Mouse (Mus musculus): ENCODE data around the gene Sertad4.

DNA sequence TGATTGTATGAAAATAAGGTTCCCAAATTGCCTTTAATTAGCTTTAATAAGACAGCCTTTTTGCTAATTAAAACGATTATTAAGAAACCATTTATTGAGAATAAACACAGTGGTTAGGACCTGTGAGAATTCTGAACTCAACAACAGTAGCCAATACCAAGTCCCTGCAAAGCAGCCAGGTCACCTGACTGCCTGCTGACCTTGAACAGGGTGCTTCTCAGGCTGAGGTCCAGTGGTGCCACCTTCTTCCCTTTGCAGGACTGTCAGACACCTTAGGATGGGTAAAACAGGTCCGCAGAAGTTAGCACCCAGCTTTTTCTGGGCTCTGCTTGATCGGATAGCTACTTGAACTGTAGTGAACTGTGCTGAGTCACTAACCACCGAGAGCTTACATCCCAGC, 22.5 kb downstream of the Sertad4 start:
- no peak for TF ChIP-seq CTCF (IDR thresholded peaks at IDR 0.05; ENCODE audit: low read depth)
- TF ChIP-seq EP300 (IDR thresholded peaks at IDR 0.05; ENCODE audit: low read depth): no peak

All from heart, postnatal 0 days (tissue).